Mouse (Mus musculus): ENCODE data around the gene Gm42791.

DNA sequence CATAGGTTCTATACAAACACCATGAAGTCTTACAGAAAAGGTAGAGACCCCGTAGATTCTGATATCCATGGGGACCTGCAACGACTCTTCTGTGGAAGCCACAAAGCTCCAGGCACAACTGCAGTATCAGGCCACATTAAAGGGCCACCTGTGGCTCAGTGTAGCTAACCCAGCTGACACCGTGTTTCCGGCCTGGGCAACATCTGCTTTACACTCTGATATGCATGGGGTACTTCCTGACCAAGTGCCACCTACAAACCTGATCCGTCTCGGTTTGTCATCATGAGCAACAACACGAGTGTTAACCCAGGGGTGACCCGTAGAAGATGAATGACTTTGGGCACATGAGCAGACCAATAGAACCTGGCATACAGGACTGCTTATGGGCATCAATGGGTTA is 18.1 kb downstream of the Gm42791 start:
- TF ChIP-seq CTCF (conservative IDR thresholded peaks at IDR 0.05 in 1 of 2, IDR thresholded peaks at IDR 0.05 in 1 of 2; ENCODE audit: low read depth in 2 of 2, low read length in 2 of 2) (no peak), POLR2A (IDR thresholded peaks at IDR 0.05; ENCODE audit: low read depth, low read length) (no peak), TBP (conservative IDR thresholded peaks at IDR 0.05; ENCODE audit: low read depth, low read length) (no peak), ZNF384 (IDR thresholded peaks at IDR 0.05; ENCODE audit: low read depth, low read length) (no peak), MXI1 (IDR thresholded peaks at IDR 0.05; ENCODE audit: low read depth, low read length) (no peak), SMC3 (IDR thresholded peaks at IDR 0.05; ENCODE audit: low read depth, low read length) (no peak), TCF12 (IDR thresholded peaks at IDR 0.05; ENCODE audit: low read depth, low read length) (no peak), NRF1 (IDR thresholded peaks at IDR 0.05; ENCODE audit: low read depth, low read length) (no peak), RCOR1 (conservative IDR thresholded peaks at IDR 0.05; ENCODE audit: low read depth, low read length) (no peak)
